18 mouse cellular contexts compared by ENCODE assay signal in genomic region chr7:44437188-44437587, GRCm38 (mm10). TPM values are rescaled to one million over a fixed set of nuclear protein-coding genes. Genes with fewer than 3 reads are reported as not detected.
"Had no signal": no experiment of that assay in that cellular context is flagged by ENCODE, and none has a peak within 500 bp of the region (broad histone marks: within the 10 kb centered on the region; RNA-seq: fewer than 3 reads in every experiment).

No protein-coding gene starts in this region.

- H3K36me3 ChIP-seq: liver, embryonic 13.5 days had no signal

- H3K4me2 ChIP-seq: liver, embryonic 13.5 days; midbrain, embryonic 11.5 days had no signal

- H3K4me3 ChIP-seq: left cerebral cortex, adult 2 months; liver, embryonic 13.5 days had no signal

- H3K9ac ChIP-seq: liver, embryonic 13.5 days had no signal

- H3K9me3 ChIP-seq: liver, embryonic 13.5 days had no signal

- DNase-seq: kidney, postnatal 14 days; kidney, postnatal 4 days; layer of hippocampus, postnatal 36 days; liver, embryonic 13.5 days; lung, adult 2 months; lung, postnatal 14 days; lung, postnatal 4 days; midbrain, embryonic 14.5 days; thymus, adult 18-20 months; thymus, postnatal 36 days had no signal

- H3K27ac ChIP-seq: left cerebral cortex, adult 2 months; liver, embryonic 13.5 days had no signal

RNA-seq across cellular contexts. Expression of gene Lrrc4b, which starts 8.4 kb away (rescaled TPM):
- total RNA-seq: liver, adult 2 months; megakaryocyte progenitor cell, adult 5-6 weeks; megakaryocyte-erythroid progenitor cell, adult 5-6 weeks had no signal
- polyA plus RNA-seq: liver, adult 2 months; liver, embryonic 13.5 days; liver, embryonic 16.5 days had no signal

RNA-seq across cellular contexts. Expression of gene Aspdh, which starts 28.0 kb away (rescaled TPM):
- total RNA-seq: megakaryocyte progenitor cell, adult 5-6 weeks; megakaryocyte-erythroid progenitor cell, adult 5-6 weeks had no signal
- polyA plus RNA-seq: limb, embryonic 11.5 days; spleen, adult 2 months had no signal

RNA-seq across cellular contexts. Expression of gene 1700008O03Rik, which starts 51.6 kb away (rescaled TPM):
- total RNA-seq: liver, adult 2 months; megakaryocyte-erythroid progenitor cell, adult 5-6 weeks had no signal

RNA-seq across cellular contexts. Expression of gene Syt3, which starts 53.3 kb away (rescaled TPM):
- polyA plus RNA-seq: liver, embryonic 16.5 days had no signal
